ENCODE assay signal across 18 mouse cellular contexts in the genomic region with DNA sequence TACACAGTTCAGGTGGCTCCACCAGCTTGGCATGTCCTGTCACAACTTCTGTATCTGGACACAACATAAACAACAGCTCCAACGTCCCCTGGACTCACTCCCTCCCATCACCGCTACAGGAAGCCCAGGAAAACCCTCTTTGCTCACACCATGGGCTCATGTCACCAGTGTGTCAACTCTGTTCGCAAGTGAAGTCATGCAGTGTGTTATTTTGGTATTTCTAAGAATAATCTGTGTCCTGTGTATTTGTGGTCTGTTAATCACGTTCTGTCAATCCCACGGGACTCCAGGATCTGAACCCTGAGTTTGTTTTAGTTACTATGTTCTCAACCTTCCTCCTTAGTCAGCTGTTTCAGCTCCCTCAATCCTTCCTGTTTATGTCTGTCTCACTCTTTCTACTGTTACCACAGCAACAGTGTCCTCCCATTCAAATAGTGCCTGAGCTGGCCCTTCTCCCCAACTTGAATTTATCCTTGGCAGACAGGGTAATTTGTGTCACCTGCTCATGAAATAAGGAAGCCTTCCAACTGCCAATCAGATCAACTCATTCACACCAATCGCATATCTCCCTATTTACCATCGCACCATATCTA.
DNase-seq lines count a peak whose midpoint lies in the region; ATAC-seq lines count a peak whose summit lies in the region.
"Had no signal": no experiment of that assay in that cellular context is flagged by ENCODE, and none has a peak within 500 bp of the region (broad histone marks: within the 10 kb centered on the region; RNA-seq: fewer than 3 reads in every experiment).

No protein-coding gene starts in this region.

- no peak for ATAC-seq in embryonic facial prominence, embryonic 14.5 days (ENCODE audit: low read depth)

- no peaks in the 10 kb centered on the region for H3K4me1 ChIP-seq in embryonic facial prominence, embryonic 14.5 days (ENCODE audit: control insufficient read depth, insufficient read depth, low read length)
- H3K4me1 ChIP-seq: hindbrain, embryonic 15.5 days; limb, embryonic 13.5 days had no signal

- DNase-seq in gastrocnemius, postnatal 25 days: peak; percentile 13
- DNase-seq in gastrocnemius, postnatal 14 days: no peak
- peak; percentile 19 for DNase-seq in kidney, postnatal 14 days
- no peak for DNase-seq in kidney, postnatal 4 days
- DNase-seq in embryonic facial prominence, embryonic 14.5 days (ENCODE audit: low spot score): peak; percentile 18
- peak; percentile 17 for DNase-seq in lung, postnatal 25 days (ENCODE audit: low spot score)
- DNase-seq in adipocyte (ENCODE audit: low spot score): no peak
- no peak for DNase-seq in adrenal gland, adult (ENCODE audit: inconsistent age in 2 of 2, low spot score in 1 of 2)
- DNase-seq: adrenal gland, adult 8-10 months; cerebellum, adult 9-10 months; embryo, embryonic 11 days; kidney, adult 18-20 months had no signal

- WGBS in embryonic facial prominence, embryonic 14.5 days: 67% methylated on average over 7 of the region's 7 CpGs

- peaks cover 5% of the 10 kb centered on the region for H3K9me3 ChIP-seq in embryonic facial prominence, embryonic 14.5 days (ENCODE audit: control insufficient read depth, low read length)
- H3K9me3 ChIP-seq: heart, embryonic 15.5 days; hindbrain, embryonic 15.5 days had no signal

- no peak overlapping the region for H3K4me2 ChIP-seq in embryonic facial prominence, embryonic 14.5 days (ENCODE audit: low read depth, low read length)
- H3K4me2 ChIP-seq: heart, embryonic 15.5 days; hindbrain, embryonic 15.5 days; limb, embryonic 13.5 days; midbrain, embryonic 11.5 days had no signal

- no peaks in the 10 kb centered on the region for H3K27me3 ChIP-seq in embryonic facial prominence, embryonic 14.5 days (replicated peaks; ENCODE audit: control insufficient read depth, insufficient read depth, low read length)
- H3K27me3 ChIP-seq: heart, embryonic 15.5 days; hindbrain, embryonic 15.5 days; limb, embryonic 13.5 days had no signal

- H3K9ac ChIP-seq in embryonic facial prominence, embryonic 14.5 days (ENCODE audit: low read depth, low read length): no peak overlapping the region
- H3K9ac ChIP-seq: heart, embryonic 15.5 days; hindbrain, embryonic 15.5 days; limb, embryonic 13.5 days had no signal

- H3K27ac ChIP-seq in embryonic facial prominence, embryonic 14.5 days (replicated peaks; ENCODE audit: low read depth, low read length): no peak overlapping the region
- H3K27ac ChIP-seq: heart, embryonic 15.5 days; hindbrain, embryonic 15.5 days; layer of hippocampus, adult 2 months; limb, embryonic 13.5 days had no signal

- intact Hi-C loops in gastrocnemius, postnatal 14 days (cut with DNase I; ENCODE audit: low total_unique reads): no loop called here

- no peaks in the 10 kb centered on the region for H3K36me3 ChIP-seq in embryonic facial prominence, embryonic 14.5 days (ENCODE audit: control insufficient read depth, insufficient read depth, low read length)
- H3K36me3 ChIP-seq: heart, embryonic 15.5 days; hindbrain, embryonic 15.5 days; limb, embryonic 13.5 days had no signal

- H3K4me3 ChIP-seq in embryonic facial prominence, embryonic 14.5 days (ENCODE audit: low read depth, low read length): no peak overlapping the region
- H3K4me3 ChIP-seq: erythroblast, embryonic 14.5 days; heart, embryonic 15.5 days; hindbrain, embryonic 15.5 days; layer of hippocampus, adult 2 months; limb, embryonic 13.5 days had no signal

Comparison
In these comparisons a context has a peak if more than half of its experiments do, and no peak if none do; other contexts are left out.
1. DNase-seq: peak in gastrocnemius, postnatal 25 days (single experiment), kidney, postnatal 14 days (single experiment), embryonic facial prominence, embryonic 14.5 days (single experiment) and lung, postnatal 25 days (single experiment); none in gastrocnemius, postnatal 14 days (single experiment), kidney, postnatal 4 days (0 of 2), adipocyte (single experiment) and adrenal gland, adult (0 of 2).